In genomic region chr6:134921695-134922510, GRCm38 (mm10) we compare ENCODE assay signal across 8 mouse cellular contexts. TPM values are rescaled to one million over a fixed set of nuclear protein-coding genes. Genes with fewer than 3 reads are reported as not detected.
DNase-seq lines count a peak whose midpoint lies in the region; ATAC-seq lines count a peak whose summit lies in the region.

No protein-coding gene starts in this region.

- H3K27me3 ChIP-seq in hindbrain, embryonic 10.5 days (ENCODE audit: insufficient read depth, poor library complexity, severe bottlenecking) = peaks cover 14% of the 10 kb centered on the region; the same call in 1 of the 2 replicates

- peak overlapping the region; percentile 98 for H3K27ac ChIP-seq in hindbrain, embryonic 10.5 days
- peak overlapping the region; percentile 91 for H3K27ac ChIP-seq in macrophage

- H3K36me3 ChIP-seq in hindbrain, embryonic 10.5 days = peaks cover 21% of the 10 kb centered on the region
- H3K36me3 ChIP-seq in macrophage (ENCODE audit: inconsistent target) = no peaks in the 10 kb centered on the region

- DNase-seq in adrenal gland, postnatal 25 days = peak; percentile 12
- no peak for DNase-seq in adrenal gland, adult 8-10 months
- peak; percentile 17 for DNase-seq in right cerebral cortex, postnatal 25 days
- no peak for DNase-seq in right cerebral cortex, postnatal 36 days (ENCODE audit: low spot score in 2 of 2)
- no peak for DNase-seq in hindbrain, embryonic 10.5 days (ENCODE audit: low spot score)
- DNase-seq in natural killer cell, adult 2 months (ENCODE audit: low spot score in 2 of 2) = no peak

- ATAC-seq in inflammation-experienced regulatory T-cells, adult 6 months = no peak

- peak overlapping the region; percentile 96 for H3K4me3 ChIP-seq in hindbrain, embryonic 10.5 days
- H3K4me3 ChIP-seq in macrophage (ENCODE audit: inconsistent target) = peak overlapping the region; percentile 97

- 8% methylated on average over 20 of the region's 20 CpGs for WGBS in hindbrain, embryonic 10.5 days
- 3% methylated on average over 19 of the region's 20 CpGs for WGBS in macrophage (ENCODE audit: missing documents)

- peaks cover 58% of the 10 kb centered on the region for H3K79me2 ChIP-seq in macrophage (ENCODE audit: inconsistent target)

- no peaks in the 10 kb centered on the region for H3K9me3 ChIP-seq in hindbrain, embryonic 10.5 days

- peaks cover 75% of the 10 kb centered on the region for H3K4me1 ChIP-seq in hindbrain, embryonic 10.5 days (replicated peaks)

RNA-seq across cellular contexts. Expression of gene Cdkn1b, which starts 1.7 kb away (rescaled TPM):
- 52.2 and 89.9 TPM in 2 replicates for total RNA-seq in adrenal gland, postnatal 25 days (2021)
- 10 to 100 TPM; 32.9 to 44.0 (median 37.1) TPM for total RNA-seq in adrenal gland, adult 8-10 months (2022)
- polyA plus RNA-seq in hindbrain, embryonic 10.5 days (2016; fragmentation: Nextera tagmentation; extraction: Ambion mirVana) = 17.2 and 17.7 TPM in 2 replicates
- 10 to 100 TPM; 14.1 to 72.0 (median 31.5) TPM for total RNA-seq in macrophage (2018; cell fraction: chromatin; rRNA removed)
- total RNA-seq in macrophage (2018; cell fraction: cytosol; rRNA removed) = 10 to 100 TPM; 12.9 to 44.8 (median 20.9) TPM
- 10 to 100 TPM; 18.9 to 91.9 (median 37.5) TPM for total RNA-seq in macrophage (2018; cell fraction: nucleus; rRNA removed)
- 13.0 to 49.2 TPM (median 33.8 TPM) in 3 replicates for polyA plus RNA-seq in macrophage (2018)
- polyA plus RNA-seq in inflammation-experienced regulatory T-cells, adult 6 months (2017; shearing (Covaris generic)) = 10 to 100 TPM; 29.4 to 55.7 (median 51.9) TPM

RNA-seq across cellular contexts. Expression of gene Gpr19, which starts 23.5 kb away (rescaled TPM):
- 8.9 and 11.3 TPM in 2 replicates for total RNA-seq in adrenal gland, postnatal 25 days (2021)
- 1 to 10 TPM; 7.1 to 9.8 (median 7.9) TPM for total RNA-seq in adrenal gland, adult 8-10 months (2022)
- polyA plus RNA-seq in hindbrain, embryonic 10.5 days (2016; fragmentation: Nextera tagmentation; extraction: Ambion mirVana) = 24.7 and 29.9 TPM in 2 replicates
- total RNA-seq in macrophage (2018; cell fraction: chromatin; rRNA removed) = 1 to 10 TPM; 1.7 to 9.3 (median 4.4) TPM
- 1 to 10 TPM; 1.1 to 3.4 (median 1.8) TPM for total RNA-seq in macrophage (2018; cell fraction: cytosol; rRNA removed)
- total RNA-seq in macrophage (2018; cell fraction: nucleus; rRNA removed) = 1 to 10 TPM; 1.2 to 8.8 (median 3.6) TPM
- polyA plus RNA-seq in macrophage (2018) = 2.1 to 4.4 TPM (median 2.6 TPM) in 3 replicates
- polyA plus RNA-seq in inflammation-experienced regulatory T-cells, adult 6 months (2017; shearing (Covaris generic)) = 1 to 10 TPM; 5.7 to 9.1 (median 6.8) TPM

RNA-seq across cellular contexts. Expression of gene Apold1, which starts 59.6 kb away (rescaled TPM):
- 3.6 and 4.8 TPM in 2 replicates for total RNA-seq in adrenal gland, postnatal 25 days (2021)
- total RNA-seq in adrenal gland, adult 8-10 months (2022) = 1 to 10 TPM; 1.8 to 8.8 (median 2.2) TPM
- polyA plus RNA-seq in hindbrain, embryonic 10.5 days (2016; fragmentation: Nextera tagmentation; extraction: Ambion mirVana) = 2.7 and 2.9 TPM in 2 replicates
- total RNA-seq in macrophage (2018; cell fraction: chromatin; rRNA removed) = under 1 TPM in 9 of 26 experiments, not detected in 17; 0.19 to 0.86 (median 0.31) TPM
- under 1 TPM in 21 of 26 experiments, not detected in 5; 0.03 to 0.70 (median 0.10) TPM for total RNA-seq in macrophage (2018; cell fraction: cytosol; rRNA removed)
- 1 to 10 TPM in 1 of 26 experiments, under 1 TPM in 11, not detected in 14; 0.11 to 2.1 (median 0.33) TPM for total RNA-seq in macrophage (2018; cell fraction: nucleus; rRNA removed)
- 0.06 TPM in 1 of 3 replicates, not detected in the others for polyA plus RNA-seq in macrophage (2018)
- polyA plus RNA-seq in inflammation-experienced regulatory T-cells, adult 6 months (2017; shearing (Covaris generic)) = under 1 TPM in 2 of 3 experiments, not detected in 1; 0.09 to 0.33 TPM

Comparison
In these comparisons a context has a peak if more than half of its experiments do, and no peak if none do; other contexts are left out.
1. DNase-seq: peak in adrenal gland, postnatal 25 days (single experiment) and right cerebral cortex, postnatal 25 days (single experiment); none in adrenal gland, adult 8-10 months (single experiment), right cerebral cortex, postnatal 36 days (0 of 2), hindbrain, embryonic 10.5 days (single experiment) and natural killer cell, adult 2 months (0 of 2).